Mouse (Mus musculus) CH12.LX (cell line): ENCODE measurements around the gene Arid4b.

Source experiments
- CTCF ChIP-seq, 2 experiments: IDR thresholded peaks in 1 of 2; conservative IDR thresholded peaks in 1 of 2; 2 replicates each; pipeline ENCODE4 v1.5.1; 2011 to 2012; ENCODE audit warnings: low read depth in 2 of 2, low read length in 2 of 2, improper control_type of control experiment in 1 of 2, inconsistent platforms in 1 of 2, mild to moderate bottlenecking in 1 of 2, moderate library complexity in 1 of 2
- MEF2A ChIP-seq: IDR thresholded peaks from 2 replicates; pipeline ENCODE4 v1.6.1; 2014; ENCODE audit warnings: low read depth, mild to moderate bottlenecking, inconsistent platforms, low read length, improper control_type of control experiment, borderline replicate concordance

DNA sequence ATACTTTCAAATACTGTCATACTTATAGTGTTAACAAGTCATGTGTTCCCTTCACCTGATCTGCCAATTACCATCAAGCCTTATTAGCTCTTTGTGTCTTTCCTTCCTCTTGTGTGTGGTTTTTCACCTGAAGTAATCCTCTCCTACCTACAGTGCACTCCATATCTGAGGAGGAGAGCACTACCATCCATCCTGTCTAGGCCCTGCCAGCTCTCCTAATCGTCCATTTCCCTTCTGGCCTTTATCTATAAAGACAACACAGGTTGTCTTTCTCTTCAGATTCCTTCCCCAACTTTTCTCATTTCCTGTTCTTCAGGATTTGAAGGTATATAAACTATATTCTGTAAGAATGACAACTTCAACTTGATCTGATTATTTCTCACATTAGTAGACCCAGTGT lies 48.1 kb downstream of the Arid4b start:
- no peak for TF ChIP-seq CTCF (conservative IDR thresholded peaks at IDR 0.05 in 1 of 2, IDR thresholded peaks at IDR 0.05 in 1 of 2; ENCODE audit: low read depth in 2 of 2, low read length in 2 of 2)
- no peak for TF ChIP-seq MEF2A
